ENCODE assay signal across 12 mouse cellular contexts in genomic region chr2:130653760-130654159, GRCm38 (mm10).
"Had no signal": no experiment of that assay in that cellular context is flagged by ENCODE, and none has a peak within 500 bp of the region (broad histone marks: within the 10 kb centered on the region; RNA-seq: fewer than 3 reads in every experiment).

No protein-coding gene starts in this region.

- H3K27ac ChIP-seq: intestine, embryonic 15.5 days; limb, embryonic 12.5 days; lung, embryonic 15.5 days; macrophage; neural tube, embryonic 12.5 days; stomach, postnatal 0 days had no signal

- H3K4me2 ChIP-seq: intestine, embryonic 15.5 days; limb, embryonic 12.5 days; lung, embryonic 15.5 days; neural tube, embryonic 12.5 days had no signal

- H3K9ac ChIP-seq: intestine, embryonic 15.5 days; limb, embryonic 12.5 days; lung, embryonic 15.5 days; neural tube, embryonic 12.5 days had no signal

- DNase-seq: kidney, adult 18-20 months; kidney, postnatal 10 days; kidney, postnatal 4 days; lung, postnatal 14 days; midbrain, embryonic 14.5 days; thymus, postnatal 4 days had no signal

- H3K4me1 ChIP-seq: intestine, embryonic 15.5 days; limb, embryonic 12.5 days; lung, embryonic 15.5 days; neural tube, embryonic 12.5 days had no signal

- H3K9me3 ChIP-seq: intestine, embryonic 15.5 days; limb, embryonic 12.5 days; lung, embryonic 15.5 days; neural tube, embryonic 12.5 days had no signal

- H3K4me3 ChIP-seq: intestine, embryonic 15.5 days; limb, embryonic 12.5 days; lung, embryonic 15.5 days; neural tube, embryonic 12.5 days had no signal

- ATAC-seq: intestine, embryonic 15.5 days had no signal

- H3K27me3 ChIP-seq: intestine, embryonic 15.5 days; limb, embryonic 12.5 days; lung, embryonic 15.5 days; neural tube, embryonic 12.5 days had no signal
